Mouse (Mus musculus) kidney, postnatal 4 days (tissue): Measurements from ENCODE around the gene Nans.

ENCODE experiments used
- DNase-seq, 2 experiments: peaks; one replicate each; pipeline ENCODE4 v3.0.0; 2021; ENCODE audit warnings: mixed read lengths in 2 of 2

The Nans gene

GRCm38 (mm10) chr4:46485696-46486417 is 3.2 kb upstream of the Nans start:
- peak; percentile 78 to 87 for DNase-seq

DNA sequence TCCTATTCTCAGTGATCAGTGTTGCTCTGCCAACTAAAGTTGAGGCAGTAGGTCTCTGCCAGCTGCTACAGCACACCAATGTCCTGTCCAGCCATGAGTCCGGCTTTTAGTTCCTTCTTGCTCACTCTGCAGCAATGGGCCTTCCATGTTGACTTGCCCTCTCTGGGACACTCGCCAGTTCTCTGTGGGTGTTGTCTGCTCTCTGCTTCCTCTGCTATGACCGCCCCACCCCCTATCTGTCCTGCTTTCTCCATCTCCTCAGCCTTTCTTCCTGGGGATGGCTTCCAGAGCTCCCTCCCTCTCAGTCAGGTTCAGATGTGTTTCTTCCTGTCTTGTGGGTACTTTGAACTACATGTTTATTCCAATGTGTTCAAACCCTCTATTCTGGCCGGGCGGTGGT is 1.7 kb upstream of the Nans start:
- DNase-seq = peak; percentile 55 to 63

DNA sequence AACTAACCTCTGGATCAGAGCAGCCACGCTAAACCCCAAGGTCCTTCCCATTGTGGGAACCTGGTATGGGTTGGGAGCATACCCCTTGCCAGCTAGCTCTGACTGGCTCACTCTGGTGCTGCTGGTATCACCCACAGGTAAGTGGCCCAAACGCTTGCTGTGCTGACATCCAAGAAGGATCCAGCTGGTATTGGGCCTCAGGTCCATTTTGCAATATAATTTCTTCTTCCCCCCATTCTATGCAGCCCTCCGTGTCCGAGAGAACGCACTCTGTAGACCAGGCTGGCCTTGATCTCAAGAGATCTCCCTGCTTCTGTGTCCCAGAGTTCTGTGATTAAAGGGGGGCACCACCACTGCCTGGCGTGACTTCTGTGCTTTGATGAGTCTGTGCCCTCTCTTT is 4.0 kb downstream of the Nans start:
- no peak for DNase-seq

- DNase-seq = no peak
These were observed 6.5 kb downstream of the Nans start for GRCm38 (mm10) chr4:46495543-46495942.

- peak; percentile 75 to 77 for DNase-seq
These were observed 8.3 kb downstream of the Nans start for GRCm38 (mm10) chr4:46497286-46497892.

GRCm38 (mm10) chr4:46498511-46498910 is 9.5 kb downstream of the Nans start:
- no peak for DNase-seq

DNA sequence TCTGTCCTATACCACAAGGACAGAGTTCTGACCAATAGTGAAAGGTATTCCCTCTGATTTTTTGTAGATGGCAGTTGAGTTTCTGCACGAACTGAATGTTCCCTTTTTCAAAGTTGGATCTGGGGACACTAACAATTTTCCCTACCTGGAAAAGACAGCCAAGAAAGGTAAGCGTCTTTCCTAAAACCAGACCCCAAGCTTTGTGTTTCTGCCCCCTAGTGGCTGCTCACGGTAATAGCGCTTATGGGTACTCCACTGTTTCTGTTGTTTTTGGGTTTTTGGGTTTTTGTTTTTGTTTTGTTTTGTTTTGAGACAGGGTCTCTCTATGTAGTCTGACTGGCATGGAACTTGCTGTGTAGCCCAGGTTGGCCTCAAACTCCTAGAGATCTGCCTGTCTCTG is 9.9 kb downstream of the Nans start:
- DNase-seq = peak; percentile 65 to 72

GRCm38 (mm10) chr4:46502606-46503502 is 13.8 kb downstream of the Nans start:
- DNase-seq = no peak

- no peak for DNase-seq
These were observed 14.8 kb downstream of the Nans start for GRCm38 (mm10) chr4:46503881-46504280.

DNA sequence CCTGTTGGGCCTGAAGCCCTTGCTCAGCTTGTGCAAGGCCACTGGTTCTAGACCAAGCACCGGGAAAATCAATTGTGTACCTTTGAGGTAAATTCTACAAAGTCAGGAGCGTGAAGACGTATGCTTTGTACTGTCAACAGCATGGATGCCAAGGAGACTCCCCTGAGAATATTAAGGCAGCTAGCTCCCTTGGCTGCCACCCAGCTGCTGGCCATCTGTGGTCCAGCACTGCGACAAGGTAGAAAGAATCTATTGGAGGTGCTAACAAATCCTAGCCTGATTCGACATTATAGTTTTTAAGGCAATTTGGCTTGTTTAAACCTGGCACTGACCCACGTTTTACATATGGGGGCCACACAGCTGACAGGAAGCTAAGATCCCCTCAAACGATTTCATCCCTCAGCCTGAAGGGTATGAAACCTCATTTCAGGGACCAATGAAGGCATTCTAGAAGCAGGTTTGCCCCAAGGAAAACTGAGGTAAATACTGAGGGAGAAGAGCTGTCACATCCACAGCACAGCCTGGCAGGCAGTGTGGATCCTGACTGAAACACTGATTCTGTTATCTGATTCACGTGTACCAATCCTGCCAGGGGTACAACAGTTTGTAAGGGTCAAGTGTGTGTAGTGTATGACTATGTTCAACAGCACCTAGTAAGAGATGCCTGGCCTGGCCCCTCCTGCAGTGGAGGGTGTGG is 16.5 kb downstream of the Nans start:
- no peak for DNase-seq

DNA sequence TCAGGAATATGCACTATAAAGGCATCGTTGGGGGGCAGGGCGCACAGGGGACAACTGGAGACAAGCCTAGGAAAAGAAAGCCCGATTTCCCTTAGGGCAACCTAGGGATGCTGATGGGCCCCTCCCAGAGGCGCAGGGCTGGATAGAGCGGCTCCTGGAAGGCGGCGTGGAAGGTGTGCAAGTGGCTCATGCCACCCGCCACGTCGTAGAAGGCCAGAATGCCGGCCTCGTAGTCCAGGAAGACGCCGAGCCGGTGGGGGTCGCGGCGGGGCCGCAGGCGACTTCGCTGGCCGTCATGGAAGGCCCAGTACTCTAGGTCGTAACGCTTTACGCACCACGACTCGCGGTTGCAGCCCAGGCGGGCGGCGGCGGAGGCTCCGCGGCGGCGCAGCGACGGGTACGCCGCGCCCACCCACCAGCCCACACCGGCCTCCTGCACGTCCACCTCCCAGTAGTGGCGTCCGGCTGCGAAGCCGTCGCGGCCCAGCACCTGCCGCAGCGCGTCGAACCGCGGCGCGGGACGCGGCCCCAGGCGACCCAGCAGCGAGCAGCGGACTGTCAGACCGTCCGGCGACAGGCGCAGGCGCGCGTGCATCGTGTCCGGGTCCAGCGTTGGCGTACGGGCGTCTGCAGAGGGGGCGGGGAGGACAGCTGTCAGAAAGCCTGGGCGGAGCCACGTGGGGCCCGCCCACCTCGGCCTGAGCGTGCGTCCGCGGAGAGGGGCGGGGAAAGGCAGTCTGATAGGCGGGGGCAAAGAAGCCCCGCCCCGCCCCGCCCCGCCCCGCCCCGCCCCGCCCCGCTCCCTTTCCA is 18.0 kb downstream of the Nans start:
- DNase-seq = peak; percentile 97 to 99

DNA sequence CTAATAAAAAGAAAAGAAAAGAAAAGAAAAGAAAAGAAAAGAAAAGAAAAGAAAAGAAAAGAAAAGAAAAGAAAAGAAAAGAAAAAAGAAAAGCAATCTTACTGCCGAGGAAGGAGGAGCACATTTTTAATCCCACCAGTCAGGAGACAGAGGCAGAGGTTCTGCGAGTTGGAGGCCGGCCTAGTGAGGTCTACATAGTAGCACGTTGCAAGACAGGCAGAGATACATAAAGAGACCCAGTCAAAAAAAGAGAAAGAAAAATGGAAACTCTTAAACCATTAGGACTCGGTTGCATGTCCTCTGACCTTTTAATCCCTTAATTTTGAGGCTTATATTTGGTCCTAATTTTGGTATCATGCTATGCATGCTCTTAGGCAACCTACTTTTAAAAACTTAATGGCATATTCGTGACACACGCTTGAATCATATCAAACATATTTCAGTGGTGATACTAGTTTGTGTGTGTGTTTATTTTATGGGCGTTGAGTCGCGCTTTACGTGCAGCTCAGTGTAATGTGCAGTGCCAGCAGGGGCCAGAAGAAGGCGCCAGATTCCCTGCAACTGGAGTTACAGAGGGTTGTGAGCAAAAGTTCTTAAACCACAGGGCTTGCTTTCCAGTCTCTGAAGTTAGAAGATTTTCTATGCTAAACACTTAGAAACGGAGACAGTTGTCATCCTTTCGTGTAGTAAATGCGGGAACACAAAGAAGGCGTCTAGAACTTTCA is 18.9 kb downstream of the Nans start:
- peak; percentile 92 to 94 for DNase-seq

GRCm38 (mm10) chr4:46520491-46520890 is 31.4 kb downstream of the Nans start:
- no peak for DNase-seq

DNA sequence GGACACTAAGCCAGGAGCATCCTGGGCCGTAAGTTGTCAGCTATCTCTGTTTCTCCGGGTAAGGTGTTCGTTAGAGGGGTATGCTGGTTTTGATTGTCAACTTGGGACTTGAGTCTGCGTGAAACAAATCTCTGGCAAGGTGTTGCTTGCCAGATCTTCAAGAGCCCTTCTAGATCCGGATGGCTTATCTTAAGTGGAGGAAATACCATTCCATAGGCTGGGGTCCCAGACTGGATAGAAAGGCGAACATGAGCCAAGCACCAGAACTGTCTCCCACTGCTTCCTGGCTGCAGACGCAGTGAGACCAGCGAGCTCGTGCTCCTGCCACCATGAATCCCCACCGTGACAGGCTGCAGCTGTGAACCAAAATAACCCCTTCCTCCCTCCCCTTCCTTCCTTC is 32.4 kb downstream of the Nans start:
- no peak for DNase-seq

GRCm38 (mm10) chr4:46523324-46523723 is 34.3 kb downstream of the Nans start:
- DNase-seq = peak; percentile 34 to 52

DNA sequence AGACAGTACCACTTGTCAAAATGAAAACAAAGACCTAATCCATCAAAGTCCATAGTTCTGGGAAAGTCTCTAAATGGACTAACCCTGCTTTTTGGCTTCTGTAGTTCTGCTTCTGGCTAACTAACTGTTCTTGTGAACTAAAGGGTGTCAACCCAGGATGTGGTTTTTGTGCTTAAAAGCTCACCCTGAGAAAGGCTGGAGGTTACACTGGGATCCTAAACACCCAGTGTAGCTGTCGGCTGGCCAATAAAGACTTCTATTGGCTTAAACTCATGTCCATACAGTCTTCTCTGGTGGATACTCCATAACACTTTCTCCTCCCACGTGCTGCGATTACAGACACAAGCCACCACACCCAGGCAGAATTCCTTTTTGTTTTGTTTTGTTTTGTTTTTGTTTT is 37.2 kb downstream of the Nans start:
- DNase-seq = no peak

DNA sequence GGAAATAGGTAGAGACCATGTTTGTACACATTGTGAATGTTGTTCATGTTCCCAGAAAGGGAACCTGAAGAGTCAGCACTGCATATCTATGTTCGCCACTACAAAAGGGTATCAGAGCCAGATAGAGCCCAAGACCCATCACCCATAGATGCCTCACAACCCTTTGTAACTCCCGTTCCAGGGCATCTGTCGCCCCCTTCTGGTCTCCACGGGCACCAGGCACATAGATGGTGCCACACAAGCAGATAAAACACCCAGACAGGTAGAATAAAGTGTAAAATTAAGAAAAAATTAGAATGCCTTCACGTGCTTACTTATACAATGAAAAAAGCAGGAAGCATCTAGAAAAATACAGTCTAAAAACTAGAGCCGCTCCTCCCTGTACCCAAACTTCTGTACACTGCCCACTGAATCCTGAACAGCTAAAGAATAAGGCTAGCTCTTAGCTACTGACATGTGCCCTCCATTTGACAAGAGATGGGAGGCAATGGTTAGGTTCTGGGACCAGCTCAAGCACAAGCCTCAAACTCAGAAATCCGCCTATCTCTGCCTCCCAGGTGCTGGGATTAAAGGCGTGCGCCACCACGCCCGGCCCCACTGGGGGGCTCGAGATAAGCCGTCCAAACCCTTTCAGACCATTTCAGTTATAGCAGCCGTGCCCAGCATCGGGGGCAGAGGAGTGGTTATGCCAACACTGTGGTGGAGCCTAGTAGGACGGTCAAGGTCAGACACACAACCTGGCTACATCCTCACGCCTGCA is 37.9 kb downstream of the Nans start:
- no peak for DNase-seq

DNA sequence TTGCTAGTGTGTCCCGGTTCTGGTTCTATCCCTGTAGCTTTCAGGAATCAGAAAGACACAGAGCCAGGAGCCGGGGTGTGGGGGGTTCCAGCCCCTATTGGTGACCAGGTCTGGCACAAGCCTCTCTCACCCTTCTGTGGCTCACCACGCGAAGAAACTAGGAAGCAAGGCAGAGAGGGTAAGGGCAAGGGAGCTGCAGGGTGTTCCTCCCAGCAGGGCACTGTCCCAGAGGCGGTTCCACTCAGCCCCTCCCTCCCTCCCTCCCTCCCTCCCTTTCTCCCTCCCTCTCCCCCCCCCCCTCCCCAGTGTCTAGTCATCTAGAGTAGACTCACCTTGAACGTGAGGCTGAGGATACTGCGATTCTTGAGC is 38.5 kb downstream of the Nans start:
- DNase-seq = peak in 1 of 2 experiments; percentile 38

DNA sequence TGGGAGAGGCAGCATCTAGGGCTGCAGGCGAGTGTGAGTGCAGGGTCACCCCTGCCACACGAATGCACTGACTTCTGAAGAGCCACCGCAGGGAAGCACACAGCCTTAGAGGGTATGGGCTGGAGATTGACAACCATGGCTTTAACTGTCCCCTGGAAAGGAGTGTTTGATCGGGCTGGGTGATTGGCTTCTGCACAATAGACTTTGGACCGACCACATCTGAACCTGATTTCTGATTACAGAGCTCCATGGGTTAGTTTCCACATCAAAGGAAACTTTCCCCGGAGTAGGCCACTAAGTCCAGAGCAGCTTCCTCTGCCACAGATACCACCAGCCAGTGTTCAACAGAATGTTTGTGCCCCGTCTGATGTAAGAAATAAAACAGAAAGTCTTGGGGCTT is 40.7 kb downstream of the Nans start:
- no peak for DNase-seq

GRCm38 (mm10) chr4:46532511-46532910 is 43.5 kb downstream of the Nans start:
- no peak for DNase-seq

DNA sequence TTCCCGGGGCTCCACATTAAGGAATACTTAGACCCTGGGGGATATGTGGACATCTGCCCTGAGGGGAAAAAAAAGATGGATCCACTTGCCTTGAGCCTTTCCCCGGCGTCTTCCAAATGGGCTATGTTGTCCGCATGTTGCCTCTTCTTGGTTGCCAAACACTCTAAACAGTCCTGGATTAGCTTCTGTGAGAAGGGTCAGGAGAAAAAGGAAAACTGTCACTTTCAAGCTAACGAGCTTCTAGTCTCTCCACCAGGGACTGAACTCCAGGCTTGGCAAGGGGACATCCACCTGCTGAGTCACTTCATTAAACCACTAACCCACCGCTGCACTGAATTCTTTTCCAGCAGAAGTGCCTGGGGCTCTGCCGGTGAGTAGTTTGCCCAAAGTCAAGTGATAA is 43.9 kb downstream of the Nans start:
- DNase-seq = no peak
